Mouse (Mus musculus): ENCODE results near the gene Gsdma2. TPM values are rescaled to one million over a fixed set of nuclear protein-coding genes. Genes with fewer than 3 reads are reported as not detected.

Gsdma2 gene
- total RNA-seq, 4 experiments from 2014 or later = not detected

DNA sequence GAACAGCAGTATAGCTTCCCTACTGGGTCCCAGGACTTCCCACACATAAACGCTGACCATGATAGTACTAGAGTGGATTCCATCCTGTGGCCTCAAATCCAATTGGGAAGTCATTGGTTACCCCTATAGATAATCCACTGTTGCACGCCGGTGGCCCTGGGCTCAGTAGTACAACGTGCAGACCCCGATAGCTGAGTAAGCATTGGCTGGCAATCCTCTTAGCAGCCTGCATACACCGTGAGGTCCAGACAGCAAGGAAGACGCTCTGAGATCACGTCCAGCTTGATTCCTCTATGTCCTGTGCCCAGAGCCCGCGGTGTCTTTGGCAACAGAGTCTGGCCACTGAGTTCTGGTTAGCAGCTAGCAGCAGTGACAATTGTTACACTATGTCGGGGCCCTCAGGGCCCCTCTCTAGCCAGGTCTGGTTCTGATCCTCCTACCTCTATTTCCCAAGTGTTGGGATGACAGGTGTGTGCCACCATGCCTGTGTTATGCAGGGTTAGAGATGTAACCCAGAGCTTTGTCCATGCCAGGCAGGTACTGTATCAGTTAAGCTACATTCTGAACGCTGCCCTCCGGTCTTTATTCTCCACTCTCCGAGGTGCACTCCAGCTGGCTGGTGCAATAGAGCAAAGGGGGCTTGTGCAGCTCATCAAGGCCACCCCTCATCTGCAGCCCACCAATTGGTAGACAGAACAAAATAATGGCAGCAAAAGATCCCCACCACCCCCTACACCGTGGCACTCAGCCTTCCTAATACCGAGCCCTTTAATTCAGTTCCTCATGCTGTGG is 52.5 kb downstream of the Gsdma2 start:
- DNase-seq (ENCODE audit: low spot score in 2 of 2) = no peak

DNA sequence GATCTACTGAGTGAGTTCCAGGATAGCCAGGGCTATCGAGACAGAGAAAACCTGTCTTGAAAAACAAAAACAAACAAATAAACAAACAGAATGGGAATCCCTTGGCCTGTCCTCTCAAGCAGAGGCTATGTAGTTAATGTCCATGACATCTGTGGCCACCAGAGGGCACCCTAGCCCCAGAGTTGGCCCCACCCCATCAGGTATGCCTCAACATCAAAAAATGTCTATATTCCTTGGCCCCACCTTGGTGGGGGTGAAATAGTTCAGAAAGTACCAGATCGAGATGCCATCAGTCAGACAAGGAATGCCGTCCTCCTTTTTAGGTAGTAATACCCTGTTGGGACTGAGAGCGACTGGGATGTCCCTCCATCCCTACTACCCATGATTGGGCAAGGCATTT is 53.4 kb downstream of the Gsdma2 start:
- peak in 1 of 2 experiments; percentile 71 for DNase-seq (ENCODE audit: low spot score in 2 of 2)

DNA sequence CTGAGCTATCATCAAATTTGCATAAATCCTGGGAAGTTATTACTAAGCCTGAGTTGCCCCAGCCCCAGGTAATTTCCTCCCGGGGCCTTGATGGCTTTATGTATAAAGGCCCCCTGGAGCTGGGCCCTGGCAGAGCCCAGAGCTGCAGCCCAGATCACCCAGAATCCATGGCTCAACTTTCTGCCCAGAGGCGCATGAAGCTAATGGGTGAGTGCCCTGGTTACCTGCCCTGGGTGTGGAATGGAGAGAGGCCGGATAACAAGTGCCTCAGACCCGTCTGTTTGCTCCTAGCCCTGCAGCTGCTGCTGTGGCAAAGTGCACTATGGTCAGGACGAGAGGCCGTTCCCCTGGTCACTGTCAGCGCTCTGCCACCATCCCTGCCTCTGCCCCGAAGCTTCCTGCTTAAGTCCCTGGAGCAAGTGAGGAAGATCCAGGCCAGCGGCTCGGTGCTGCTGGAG is 54.7 kb downstream of the Gsdma2 start, which contains the start of gene Csf3:
Gene Csf3 (plus strand): TSS at position 51 of the 458 bp plus-strand sequence.
- no peak for DNase-seq (ENCODE audit: low spot score in 2 of 2)

DNA sequence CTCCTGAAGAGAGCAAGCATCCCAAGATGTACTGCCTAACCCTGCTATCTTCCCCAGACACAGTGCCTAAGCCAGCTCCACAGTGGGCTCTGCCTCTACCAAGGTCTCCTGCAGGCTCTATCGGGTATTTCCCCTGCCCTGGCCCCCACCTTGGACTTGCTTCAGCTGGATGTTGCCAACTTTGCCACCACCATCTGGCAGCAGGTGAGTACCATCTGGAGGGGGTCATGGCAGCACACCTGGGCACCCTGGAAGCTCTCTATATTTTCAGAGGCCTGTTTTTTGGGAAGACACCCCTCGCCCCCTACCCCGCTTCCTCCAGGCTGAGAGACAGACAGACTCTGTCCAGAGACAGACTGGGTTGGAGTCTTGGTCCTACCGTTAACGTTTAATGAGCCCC is 55.8 kb downstream of the Gsdma2 start:
- no peak for DNase-seq (ENCODE audit: low spot score in 2 of 2)

DNA sequence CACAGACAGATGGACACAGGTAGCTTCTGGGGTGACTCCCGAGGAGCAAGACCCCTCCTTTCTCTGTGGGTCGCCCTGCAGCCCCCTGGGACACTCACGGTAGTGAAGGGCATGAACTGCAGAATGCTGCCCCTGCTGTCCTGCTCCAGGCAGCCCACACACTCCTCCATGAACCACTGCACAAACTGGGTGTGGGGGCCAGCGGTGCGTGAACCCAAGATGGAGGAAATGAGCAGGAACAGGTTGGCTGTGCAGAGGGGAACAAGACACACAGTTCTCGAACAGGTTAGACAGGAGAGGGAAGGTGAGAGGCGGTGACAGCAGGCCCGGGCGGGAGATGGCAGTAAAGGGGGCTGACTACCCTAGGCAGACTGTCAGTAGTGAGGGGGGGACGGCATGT is 58.5 kb downstream of the Gsdma2 start:
- no peak for DNase-seq (ENCODE audit: low spot score in 2 of 2)

Other genes with a start within 250 kb of the Gsdma2 start
- 10 to 100 TPM in 2 of 4 experiments, 1 to 10 TPM in 2; 8.5 to 11.1 (median 9.9) TPM for gene Pgap3, start 246.3 kb upstream of the Gsdma2 start, total RNA-seq (2022)
- gene Erbb2, start 234.3 kb upstream of the Gsdma2 start, total RNA-seq (2022) = 1 to 10 TPM; 2.0 to 2.6 (median 2.3) TPM
- 100 to 1,000 TPM in 2 of 4 experiments, 10 to 100 TPM in 2; 93.7 to 114 (median 102) TPM for gene Mien1, start 207.8 kb upstream of the Gsdma2 start, total RNA-seq (2022)
- gene Grb7, start 200.4 kb upstream of the Gsdma2 start, total RNA-seq (2022) = 1 to 10 TPM; 3.6 to 5.1 (median 4.7) TPM
- gene Ikzf3, start 100.7 kb upstream of the Gsdma2 start, total RNA-seq (2022) = under 1 TPM; 0.23 to 0.76 (median 0.52) TPM
- gene Zpbp2, start 95.7 kb upstream of the Gsdma2 start, total RNA-seq (2022) = not detected
- gene Ormdl3, start 59.4 kb upstream of the Gsdma2 start, total RNA-seq (2022) = 10 to 100 TPM; 43.6 to 47.0 (median 45.1) TPM
- gene Lrrc3c, start 48.5 kb upstream of the Gsdma2 start, total RNA-seq (2022) = not detected
- 10 to 100 TPM; 11.8 to 14.5 (median 13.1) TPM for gene Gm12355, start 21.1 kb upstream of the Gsdma2 start, total RNA-seq (2022)
- under 1 TPM in 2 of 4 experiments, not detected in 2; 0.23 TPM for gene Gsdma3, start 20.4 kb upstream of the Gsdma2 start, total RNA-seq (2022)
- gene Gsdma, start 17.6 kb downstream of the Gsdma2 start, total RNA-seq (2022) = not detected
- 100 to 1,000 TPM; 129 to 137 (median 132) TPM for gene Psmd3, start 35.8 kb downstream of the Gsdma2 start, total RNA-seq (2022)
- not detected for gene Csf3, start 54.5 kb downstream of the Gsdma2 start, total RNA-seq (2022)
- 100 to 1,000 TPM; 109 to 128 (median 117) TPM for gene Med24, start 82.7 kb downstream of the Gsdma2 start, total RNA-seq (2022)
- 100 to 1,000 TPM; 713 to 794 (median 760) TPM for gene Thra, start 93.9 kb downstream of the Gsdma2 start, total RNA-seq (2022)
- 100 to 1,000 TPM; 137 to 177 (median 145) TPM for gene Nr1d1, start 128.6 kb downstream of the Gsdma2 start, total RNA-seq (2022)
- gene Msl1, start 148.8 kb downstream of the Gsdma2 start, total RNA-seq (2022) = 100 to 1,000 TPM; 167 to 198 (median 186) TPM
- 10 to 100 TPM; 53.6 to 57.8 (median 54.1) TPM for gene Casc3, start 158.1 kb downstream of the Gsdma2 start, total RNA-seq (2022)
- gene Rapgefl1, start 190.0 kb downstream of the Gsdma2 start, total RNA-seq (2022) = 100 to 1,000 TPM; 130 to 140 (median 139) TPM
- gene Wipf2, start 216.9 kb downstream of the Gsdma2 start, total RNA-seq (2022) = 10 to 100 TPM; 74.0 to 84.5 (median 81.5) TPM

Data from left cerebral cortex, adult 8-10 months (tissue).